ENCODE assay signal across 21 mouse cellular contexts in the genomic region with DNA sequence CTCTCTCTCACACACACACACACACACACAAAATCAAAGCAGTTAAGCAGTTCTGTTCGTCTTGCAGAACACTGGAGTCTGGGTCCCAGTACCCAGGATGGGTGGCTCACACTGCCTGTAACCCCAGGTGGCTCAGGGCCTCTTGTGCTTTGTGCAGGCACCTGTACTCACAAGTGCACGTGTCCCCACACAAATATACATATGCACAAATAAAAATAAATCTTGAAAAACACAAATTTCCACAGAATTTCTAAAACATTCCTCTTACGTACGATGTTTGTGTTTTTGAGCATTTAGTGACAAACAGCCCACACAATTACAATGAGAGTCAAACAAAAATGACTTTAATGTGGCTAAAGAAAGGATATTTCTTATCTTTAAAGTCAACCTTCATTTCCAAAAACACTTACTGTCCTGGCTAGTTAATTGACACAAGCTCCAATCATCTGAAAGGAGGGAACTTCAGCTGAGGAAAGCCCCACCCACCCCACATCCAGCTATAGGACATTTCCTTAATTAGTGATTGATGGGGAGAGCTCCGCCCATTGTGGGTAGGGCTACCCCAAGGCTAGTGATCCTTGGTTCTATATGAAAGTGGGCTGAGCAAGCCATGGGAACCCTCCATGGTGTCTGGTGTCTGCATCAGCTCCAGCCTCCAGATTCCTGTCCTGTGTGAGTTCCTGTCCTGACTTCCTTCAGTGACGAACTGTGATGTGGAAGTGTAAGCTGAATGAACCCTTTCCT. TPM values are rescaled to one million over a fixed set of nuclear protein-coding genes. Genes with fewer than 3 reads are reported as not detected.
DNase-seq lines count a peak whose midpoint lies in the region; ATAC-seq and TF ChIP-seq lines count a peak whose summit lies in the region.
"Had no signal": no experiment of that assay in that cellular context is flagged by ENCODE, and none has a peak within 500 bp of the region (broad histone marks: within the 10 kb centered on the region; RNA-seq: fewer than 3 reads in every experiment).

No protein-coding gene starts in this region.

- TF ChIP-seq EP300 in liver, postnatal 0 days (IDR thresholded peaks at IDR 0.05; ENCODE audit: low read depth) = no peak

- H3K4me3 ChIP-seq in liver, embryonic 15.5 days (replicated peaks) = no peak overlapping the region
- H3K4me3 ChIP-seq in liver, embryonic 12.5 days = no peak overlapping the region
- no peak overlapping the region for H3K4me3 ChIP-seq in ES-E14 (ENCODE audit: insufficient read depth in 1 of 2, low read depth in 1 of 2, low read length in 2 of 2, poor library complexity in 1 of 2, severe bottlenecking in 1 of 2)
- no peak overlapping the region for H3K4me3 ChIP-seq in liver, postnatal 0 days (ENCODE audit: low read depth, low read length)
- H3K4me3 ChIP-seq in forebrain, embryonic 15.5 days = no peak overlapping the region
- H3K4me3 ChIP-seq: embryonic facial prominence, embryonic 15.5 days; erythroblast, embryonic 14.5 days; forebrain, embryonic 10.5 days; hindbrain, embryonic 13.5 days had no signal

- no peak overlapping the region for H3K9ac ChIP-seq in liver, embryonic 15.5 days
- no peak overlapping the region for H3K9ac ChIP-seq in liver, embryonic 12.5 days
- H3K9ac ChIP-seq in ES-E14 (ENCODE audit: insufficient read depth, low read depth, low read length, poor library complexity, severe bottlenecking) = no peak overlapping the region
- no peak overlapping the region for H3K9ac ChIP-seq in liver, postnatal 0 days (replicated peaks)
- H3K9ac ChIP-seq in forebrain, embryonic 15.5 days (replicated peaks) = no peak overlapping the region
- H3K9ac ChIP-seq: embryonic facial prominence, embryonic 15.5 days; hindbrain, embryonic 13.5 days had no signal

- no peaks in the 10 kb centered on the region for H3K9me3 ChIP-seq in liver, embryonic 15.5 days (replicated peaks)
- no peaks in the 10 kb centered on the region for H3K9me3 ChIP-seq in liver, embryonic 12.5 days (replicated peaks)
- H3K9me3 ChIP-seq in ES-E14 (ENCODE audit: control insufficient read depth, insufficient read depth, low read depth, low read length) = no peaks in the 10 kb centered on the region
- no peaks in the 10 kb centered on the region for H3K9me3 ChIP-seq in liver, postnatal 0 days (ENCODE audit: low read length)
- no peaks in the 10 kb centered on the region for H3K9me3 ChIP-seq in forebrain, embryonic 15.5 days
- H3K9me3 ChIP-seq: embryonic facial prominence, embryonic 15.5 days; forebrain, embryonic 10.5 days; hindbrain, embryonic 13.5 days had no signal

- TF ChIP-seq CTCF in liver, postnatal 0 days (IDR thresholded peaks at IDR 0.05; ENCODE audit: low read depth) = no peak

- no peaks in the 10 kb centered on the region for H3K27me3 ChIP-seq in liver, embryonic 15.5 days
- no peaks in the 10 kb centered on the region for H3K27me3 ChIP-seq in liver, embryonic 12.5 days (replicated peaks)
- no peaks in the 10 kb centered on the region for H3K27me3 ChIP-seq in liver, postnatal 0 days (ENCODE audit: insufficient read depth, low read length)
- H3K27me3 ChIP-seq in forebrain, embryonic 15.5 days = no peaks in the 10 kb centered on the region
- H3K27me3 ChIP-seq: embryonic facial prominence, embryonic 15.5 days; hindbrain, embryonic 13.5 days had no signal

- WGBS in liver, embryonic 15.5 days (ENCODE audit: insufficient replicate concordance) = 71% methylated on average over 6 of the region's 6 CpGs
- WGBS in liver, embryonic 12.5 days (ENCODE audit: insufficient replicate concordance) = 83% methylated on average over 6 of the region's 6 CpGs
- 83% methylated on average over 6 of the region's 6 CpGs for WGBS in liver, postnatal 0 days (ENCODE audit: insufficient replicate concordance)
- 93% methylated on average over 6 of the region's 6 CpGs for WGBS in forebrain, embryonic 15.5 days

- no peak overlapping the region for H3K27ac ChIP-seq in liver, embryonic 15.5 days (replicated peaks)
- H3K27ac ChIP-seq in liver, embryonic 12.5 days = no peak overlapping the region
- H3K27ac ChIP-seq in ES-E14 (ENCODE audit: insufficient read depth, low read depth, low read length, poor library complexity, severe bottlenecking) = no peak overlapping the region
- no peak overlapping the region for H3K27ac ChIP-seq in liver, postnatal 0 days (ENCODE audit: low read depth)
- no peak overlapping the region for H3K27ac ChIP-seq in forebrain, embryonic 15.5 days (replicated peaks)
- H3K27ac ChIP-seq: embryonic facial prominence, embryonic 15.5 days; forebrain, embryonic 10.5 days; hindbrain, embryonic 13.5 days; hindbrain, postnatal 0 days had no signal

- no peaks in the 10 kb centered on the region for H3K4me1 ChIP-seq in liver, embryonic 15.5 days (replicated peaks)
- no peaks in the 10 kb centered on the region for H3K4me1 ChIP-seq in liver, embryonic 12.5 days
- peaks cover 0 to 4% of the 10 kb centered on the region in 2 experiments; a peak in 1 of 4 replicates for H3K4me1 ChIP-seq in ES-E14 (ENCODE audit: control insufficient read depth in 2 of 2, insufficient read depth in 2 of 2, low read length in 2 of 2, poor library complexity in 1 of 2)
- no peaks in the 10 kb centered on the region for H3K4me1 ChIP-seq in liver, postnatal 0 days (ENCODE audit: insufficient read depth)
- H3K4me1 ChIP-seq in forebrain, embryonic 15.5 days = no peaks in the 10 kb centered on the region
- H3K4me1 ChIP-seq: embryonic facial prominence, embryonic 15.5 days; forebrain, embryonic 10.5 days; hindbrain, embryonic 13.5 days had no signal

- no peak overlapping the region for H3K4me2 ChIP-seq in liver, embryonic 15.5 days
- no peak overlapping the region for H3K4me2 ChIP-seq in liver, embryonic 12.5 days
- no peak overlapping the region for H3K4me2 ChIP-seq in liver, postnatal 0 days (ENCODE audit: low read depth, low read length)
- H3K4me2 ChIP-seq in forebrain, embryonic 15.5 days (replicated peaks) = no peak overlapping the region
- H3K4me2 ChIP-seq: embryonic facial prominence, embryonic 15.5 days; hindbrain, embryonic 13.5 days had no signal

- ATAC-seq in liver, embryonic 15.5 days (ENCODE audit: insufficient read depth) = peak; percentile 37; the same call in 1 of the 2 replicates
- no peak for ATAC-seq in liver, embryonic 12.5 days
- 0 out of 2 replicates have a peak, but pooled peaks have one; percentile 21 for ATAC-seq in liver, postnatal 0 days
- ATAC-seq in forebrain, embryonic 15.5 days (replicated peaks) = no peak
- ATAC-seq: forebrain, embryonic 14.5 days; hindbrain, postnatal 0 days had no signal

- peaks cover 90% of the 10 kb centered on the region for H3K36me3 ChIP-seq in liver, embryonic 15.5 days (replicated peaks)
- H3K36me3 ChIP-seq in liver, embryonic 12.5 days = peaks cover 93% of the 10 kb centered on the region
- H3K36me3 ChIP-seq in ES-E14 (ENCODE audit: control insufficient read depth, insufficient read depth, low read length, poor library complexity, severe bottlenecking) = peaks cover 62% of the 10 kb centered on the region
- H3K36me3 ChIP-seq in liver, postnatal 0 days (replicated peaks; ENCODE audit: insufficient read depth, low read length) = peaks cover 81% of the 10 kb centered on the region
- peaks cover 77% of the 10 kb centered on the region for H3K36me3 ChIP-seq in forebrain, embryonic 15.5 days

- in situ Hi-C loops in ES-E14 (cut with MboI; ENCODE audit: low sequenced_read_pairs in 2 of 2, unreplicated experiment in 2 of 2) = no loop called here

- intact Hi-C loops in left cerebral cortex, postnatal 14 days (cut with DNase I) = no loop called here

- DNase-seq in ES-E14 (ENCODE audit: low read depth, low spot score) = peak; percentile 48
- peak; percentile 78 for DNase-seq in ZHBTc4 (ENCODE audit: low read depth, low spot score)
- DNase-seq in liver, postnatal 0 days = no peak
- no peak for DNase-seq in left cerebral cortex, postnatal 14 days (ENCODE audit: low spot score in 2 of 2)
- DNase-seq in MN1 (ENCODE audit: low spot score) = no peak
- DNase-seq: adrenal gland, postnatal 10 days; cerebellum, adult 11 months; cerebellum, adult 8-10 months; gastrocnemius, postnatal 14 days; heart, postnatal 10 days; heart, postnatal 4 days; kidney, adult 18-20 months had no signal

TF ChIP-seq in ES-E14, 5 proteins besides CTCF, POLR2A, EP300 and RAD21:
- no peak for TF ChIP-seq HCFC1 (IDR thresholded peaks at IDR 0.05; ENCODE audit: borderline replicate concordance, insufficient read depth, low read length)
- no peak for TF ChIP-seq ZNF384 (IDR thresholded peaks at IDR 0.05; ENCODE audit: low read depth, low read length)

RNA-seq across cellular contexts. Expression of gene Nup107, which starts 16.9 kb away (rescaled TPM):
- polyA plus RNA-seq in liver, embryonic 15.5 days (2015; fragmentation: Nextera tagmentation; extraction: Ambion mirVana) = 33.0 and 33.4 TPM in 2 replicates
- 80.3 and 81.3 TPM in 2 replicates for polyA plus RNA-seq in liver, embryonic 12.5 days (2016; fragmentation: Nextera tagmentation; extraction: Ambion mirVana)
- total RNA-seq in ES-E14 (2012; rRNA removed) = 70.7 and 80.8 TPM in 2 replicates
- 12.9 and 15.0 TPM in 2 replicates for polyA plus RNA-seq in liver, postnatal 0 days (2015; fragmentation: Nextera tagmentation; extraction: Ambion mirVana)
- total RNA-seq in left cerebral cortex, postnatal 14 days (2021) = 10 to 100 TPM; 15.5 to 19.9 TPM
- polyA plus RNA-seq in forebrain, embryonic 15.5 days (2015; fragmentation: Nextera tagmentation; extraction: Ambion mirVana) = 58.0 and 59.5 TPM in 2 replicates

RNA-seq across cellular contexts. Expression of gene Slc35e3, which starts 29.4 kb away (rescaled TPM):
- polyA plus RNA-seq in liver, embryonic 15.5 days (2015; fragmentation: Nextera tagmentation; extraction: Ambion mirVana) = 2.3 and 3.0 TPM in 2 replicates
- polyA plus RNA-seq in liver, embryonic 12.5 days (2016; fragmentation: Nextera tagmentation; extraction: Ambion mirVana) = 5.2 and 5.3 TPM in 2 replicates
- 16.3 and 22.8 TPM in 2 replicates for total RNA-seq in ES-E14 (2012; rRNA removed)
- 2.8 and 3.7 TPM in 2 replicates for polyA plus RNA-seq in liver, postnatal 0 days (2015; fragmentation: Nextera tagmentation; extraction: Ambion mirVana)
- total RNA-seq in left cerebral cortex, postnatal 14 days (2021) = 10 to 100 TPM; 28.5 to 31.6 TPM
- polyA plus RNA-seq in forebrain, embryonic 15.5 days (2015; fragmentation: Nextera tagmentation; extraction: Ambion mirVana) = 29.6 and 31.7 TPM in 2 replicates
- polyA plus RNA-seq: erythroblast, embryonic 14.5 days had no signal

Comparison
In these comparisons a context has a peak if more than half of its experiments do, and no peak if none do; other contexts are left out.
1. ATAC-seq: peak in liver, embryonic 15.5 days (single experiment) and liver, postnatal 0 days (single experiment); none in liver, embryonic 12.5 days (single experiment) and forebrain, embryonic 15.5 days (single experiment).
2. DNase-seq: peak in ES-E14 (single experiment) and ZHBTc4 (single experiment); none in liver, postnatal 0 days (single experiment), left cerebral cortex, postnatal 14 days (0 of 2) and MN1 (single experiment).